Mouse (Mus musculus) small intestine, adult 2 months (tissue): ENCODE measurements at regions not wholly inside any gene's neighbourhood (a gene's known extent, or its start where the extent isn't known, plus 50 kb on each side); places are given as distances from the start of the nearest gene placed in this dataset.

ENCODE experiments used
- CTCF ChIP-seq: fragments of 200-500 bp; IDR thresholded peaks from 2 replicates; pipeline ENCODE4 v1.5.1; 2012; ENCODE audit warnings: low read depth, mild to moderate bottlenecking, control low read depth, inconsistent platforms, low read length, moderate library complexity, mixed read lengths; ENCODE audit not compliant: insufficient replicate concordance, insufficient read length; ENCODE audit errors: extremely low read depth
- POLR2A ChIP-seq: fragments of 200-500 bp; IDR thresholded peaks from 2 replicates; pipeline ENCODE4 v1.6.1; 2012; ENCODE audit warnings: low read depth, mild to moderate bottlenecking, control low read depth, inconsistent platforms, low read length, moderate library complexity

DNA sequence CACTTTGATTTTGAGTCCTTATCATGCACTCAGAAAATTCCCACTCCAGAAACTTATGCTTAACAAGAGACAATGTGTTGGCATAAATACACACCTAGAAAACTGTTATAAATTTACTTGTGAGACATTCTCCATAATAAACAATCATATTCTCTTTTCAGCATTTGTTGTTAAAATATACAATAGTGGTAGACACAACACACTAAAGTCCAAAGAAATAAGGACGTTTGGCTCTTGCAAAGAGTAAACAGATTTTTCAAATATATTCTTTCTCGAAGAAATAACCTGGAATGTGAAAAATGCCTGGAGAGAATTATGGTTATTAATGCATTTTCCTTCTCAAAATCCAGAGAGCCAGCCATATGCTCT lies 91.8 kb upstream of the Ddit4l start:
- no peak for TF ChIP-seq CTCF
- no peak for TF ChIP-seq POLR2A
